Mouse (Mus musculus) thymus, adult 2 months (tissue): ENCODE data around the gene Mrpl12. TPM values are rescaled to one million over a fixed set of nuclear protein-coding genes. Genes with fewer than 3 reads are reported as not detected.
"Not testable (repeated sequence)": the region's sequence is repeated elsewhere in the genome, so short reads cannot be mapped to it uniquely, and the experiment has no call there.

Source experiments
- DNase-seq: peaks from one replicate; pipeline ENCODE4 v3.0.0; 2021
- H3K27ac ChIP-seq: fragments of 200-500 bp; 2 replicates; pipeline ENCODE4 v1.5.1; 2012; ENCODE audit warnings: low read length, control low read depth; ENCODE audit not compliant: control insufficient read depth, insufficient read depth
- H3K27me3 ChIP-seq: fragments of 200-500 bp; 2 replicates; pipeline ENCODE4 v1.6.1; 2012; ENCODE audit warnings: mild to moderate bottlenecking, low read length, moderate library complexity, mixed read lengths; ENCODE audit not compliant: control insufficient read depth, insufficient read depth
- H3K36me3 ChIP-seq: fragments of 200-500 bp; 2 replicates; pipeline ENCODE4 v1.6.1; 2012; ENCODE audit warnings: mild to moderate bottlenecking, low read length, moderate library complexity; ENCODE audit not compliant: control insufficient read depth, insufficient read depth
- H3K4me1 ChIP-seq: fragments of 200-500 bp; replicated peaks from 2 replicates; pipeline ENCODE4 v1.6.1; 2012; ENCODE audit warnings: low read length; ENCODE audit not compliant: control insufficient read depth, insufficient read depth
- H3K4me3 ChIP-seq: fragments of 200-500 bp; 2 replicates; pipeline ENCODE4 v1.5.1; 2012; ENCODE audit warnings: mild to moderate bottlenecking, low read length, control low read depth, moderate library complexity; ENCODE audit not compliant: control insufficient read depth, insufficient read depth
- CTCF ChIP-seq: fragments of 200-500 bp; IDR thresholded peaks from 2 replicates; pipeline ENCODE4 v1.5.1; 2012; ENCODE audit warnings: mild to moderate bottlenecking, control low read depth, low read length, moderate library complexity, borderline replicate concordance; ENCODE audit not compliant: control insufficient read depth, poor library complexity, insufficient read depth; ENCODE audit errors: extremely low read depth
- POLR2A ChIP-seq: fragments of 200-500 bp; IDR thresholded peaks from 2 replicates; pipeline ENCODE4 v1.6.1; 2012; ENCODE audit warnings: mild to moderate bottlenecking, low read length, control low read depth, moderate library complexity; ENCODE audit not compliant: control insufficient read depth, poor library complexity, insufficient read depth; ENCODE audit errors: extremely low read depth
- WGBS: fragments of 180-500 bp; shearing (Covaris S2); methylation state at CpG from one replicate; pipeline ENCODE4 v1.1.7; 2018; 5-methylcytosine and 5-hydroxymethylcytosine counted together
- polyA plus RNA-seq: library from polyadenylated mRNA; depleted of rRNA; stranded (reverse); fragments of >200 nt; gene quantifications from 2 replicates; pipeline ENCODE4 v1.2.3, GENCODE M21; 2012

Gene Mrpl12
- polyA plus RNA-seq, 1 experiment = 92.3 TPM

DNA sequence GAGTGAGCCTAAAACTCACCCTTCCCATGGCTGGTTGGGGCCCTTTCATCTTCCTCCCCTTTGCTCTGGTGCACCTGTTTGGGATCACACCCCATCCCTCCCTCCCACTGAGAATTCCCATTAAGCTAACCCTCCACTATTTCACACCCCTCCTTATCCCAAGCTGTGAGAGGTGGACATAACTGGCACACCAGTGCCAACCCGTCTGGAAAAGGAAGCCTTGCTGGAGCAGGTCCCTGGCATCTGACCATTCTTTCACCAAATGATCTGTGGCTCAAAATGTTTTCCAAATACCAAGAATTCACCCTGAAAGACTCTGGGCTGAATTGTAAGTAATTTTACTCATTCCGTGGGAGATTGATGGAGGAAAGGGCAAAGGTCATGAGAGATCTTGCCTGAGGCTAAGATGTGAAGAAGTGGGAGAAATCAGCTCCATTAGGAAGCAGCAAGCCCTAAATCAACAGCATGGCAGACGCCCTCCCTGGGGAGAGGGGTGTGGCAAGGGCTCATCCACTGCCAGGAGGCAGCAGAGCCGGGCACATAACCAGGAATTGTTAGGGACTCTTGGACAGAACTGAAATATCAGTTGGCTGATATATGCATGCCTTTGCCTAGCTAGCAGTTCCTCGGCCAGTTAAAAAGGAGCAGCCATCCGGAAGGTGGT lies 28.5 kb downstream of the Mrpl12 start:
- no peak overlapping the region for H3K27ac ChIP-seq
- H3K4me1 ChIP-seq = peaks cover 20% of the 10 kb centered on the region
- WGBS = 93% methylated on average over 6 of the region's 6 CpGs
- no peak overlapping the region for H3K4me3 ChIP-seq
- TF ChIP-seq POLR2A (no peak), CTCF (no peak)
- DNase-seq = no peak
- H3K27me3 ChIP-seq = no peaks in the 10 kb centered on the region
- no peaks in the 10 kb centered on the region for H3K36me3 ChIP-seq

DNA sequence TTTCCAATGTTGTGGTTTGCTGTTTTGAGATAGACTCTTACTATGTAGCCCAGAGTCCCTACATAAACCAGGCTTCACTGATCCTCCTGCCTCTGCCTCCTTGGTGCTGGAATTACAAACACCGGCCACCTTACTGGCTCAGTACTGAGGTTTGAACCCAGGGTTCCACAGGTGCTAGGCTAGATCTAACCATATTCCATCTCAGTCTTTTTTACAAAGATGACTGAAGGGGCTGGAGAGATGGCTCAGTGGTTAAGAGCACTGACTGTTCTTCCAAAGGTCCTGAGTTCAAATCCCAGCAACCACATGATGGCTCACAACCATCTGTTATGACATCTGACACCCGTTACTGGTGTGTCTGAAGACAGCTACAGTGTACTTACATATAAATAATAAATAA lies 29.8 kb downstream of the Mrpl12 start:
- 92% methylated on average over 2 of the region's 2 CpGs for whole genome bisulfite sequencing

DNA sequence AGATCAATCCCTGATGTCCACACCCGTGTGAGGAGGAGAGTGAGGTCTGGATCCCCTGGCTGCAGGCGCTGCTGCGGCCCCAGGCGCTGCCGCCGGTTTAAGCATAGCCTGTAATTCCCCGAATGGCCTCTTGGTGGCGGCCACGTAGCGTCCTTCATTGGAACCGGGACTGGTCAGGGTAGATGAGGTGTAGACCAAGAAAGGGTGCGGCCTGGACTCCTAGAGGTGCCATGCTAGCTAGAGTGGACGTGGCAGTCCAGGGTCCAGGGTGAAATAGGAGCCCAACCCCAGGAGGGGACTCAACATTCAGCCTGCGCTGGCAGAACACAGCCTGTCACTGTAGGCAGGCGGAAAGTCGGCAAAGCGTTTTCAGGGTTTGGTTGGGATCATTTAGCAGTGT lies 31.2 kb downstream of the Mrpl12 start:
- Histone ChIP-seq H3K27ac (no peak overlapping the region), H3K36me3 (no peaks in the 10 kb centered on the region), H3K4me3 (no peak overlapping the region), H3K27me3 (no peaks in the 10 kb centered on the region), H3K4me1 (peaks cover 9% of the 10 kb centered on the region)
- DNase-seq = peak; percentile 84
- TF ChIP-seq POLR2A (no peak), CTCF (peak; percentile 91)
- WGBS = 26% methylated on average over 17 of the region's 17 CpGs

More for the DNA sequence above, 29.8 kb downstream of the Mrpl12 start:
- not testable (repeated sequence) for DNase-seq, H3K27ac ChIP-seq, H3K4me3 ChIP-seq, H3K36me3 ChIP-seq, H3K27me3 ChIP-seq
- H3K4me1 ChIP-seq = peaks cover 20% of the 10 kb centered on the region

DNA sequence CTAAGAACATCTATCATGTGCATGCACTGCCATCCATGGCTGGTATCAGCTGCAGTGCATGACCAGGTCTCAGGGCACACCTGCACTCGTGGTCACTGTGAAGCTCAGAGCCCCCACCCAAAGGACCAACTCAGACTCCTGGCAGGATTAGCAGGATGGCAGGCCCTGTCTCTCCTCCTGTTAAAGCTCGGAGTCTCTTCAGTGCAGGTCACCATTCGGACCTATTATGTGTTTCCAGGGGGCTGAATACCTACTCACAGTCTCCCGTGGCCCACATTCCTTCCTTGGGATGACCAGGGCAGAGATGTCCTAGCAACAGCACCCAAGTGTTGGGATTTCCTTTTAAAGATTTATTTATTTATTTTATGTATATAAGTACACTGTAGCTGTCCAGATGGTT lies 32.7 kb downstream of the Mrpl12 start:
- no peak overlapping the region for H3K4me3 ChIP-seq
- no peak overlapping the region for H3K27ac ChIP-seq
- 94% methylated on average over 4 of the region's 4 CpGs for WGBS
- no peaks in the 10 kb centered on the region for H3K36me3 ChIP-seq
- TF ChIP-seq CTCF = no peak
- no peak for TF ChIP-seq POLR2A
- H3K27me3 ChIP-seq = no peaks in the 10 kb centered on the region
- H3K4me1 ChIP-seq = no peaks in the 10 kb centered on the region
- no peak for DNase-seq

DNA sequence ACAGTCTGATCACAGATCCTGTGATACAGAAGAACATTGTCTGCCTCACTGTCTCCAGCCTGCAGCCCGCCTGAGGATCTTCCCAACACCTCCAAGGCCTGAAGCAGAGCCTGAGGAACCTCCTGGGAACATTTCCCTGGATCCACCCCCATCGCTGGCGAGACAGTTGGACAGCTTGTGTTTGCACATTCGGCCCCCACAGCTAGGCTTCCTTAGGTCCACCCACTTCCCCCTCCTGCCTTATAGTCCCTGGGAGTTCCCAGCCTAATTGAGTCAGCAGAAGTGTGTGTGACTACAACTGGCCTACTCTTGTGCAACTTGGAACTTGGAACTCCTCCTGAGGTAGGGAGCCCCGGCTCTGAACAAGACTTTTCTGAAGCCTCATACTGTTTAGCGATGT lies 33.6 kb downstream of the Mrpl12 start:
- no peak for DNase-seq
- Histone ChIP-seq H3K27me3 (no peaks in the 10 kb centered on the region), H3K4me3 (no peak overlapping the region), H3K4me1 (no peaks in the 10 kb centered on the region), H3K36me3 (no peaks in the 10 kb centered on the region), H3K27ac (no peak overlapping the region)
- WGBS = 65% methylated on average over 6 of the region's 6 CpGs
- no peak for TF ChIP-seq CTCF
- no peak for TF ChIP-seq POLR2A

DNA sequence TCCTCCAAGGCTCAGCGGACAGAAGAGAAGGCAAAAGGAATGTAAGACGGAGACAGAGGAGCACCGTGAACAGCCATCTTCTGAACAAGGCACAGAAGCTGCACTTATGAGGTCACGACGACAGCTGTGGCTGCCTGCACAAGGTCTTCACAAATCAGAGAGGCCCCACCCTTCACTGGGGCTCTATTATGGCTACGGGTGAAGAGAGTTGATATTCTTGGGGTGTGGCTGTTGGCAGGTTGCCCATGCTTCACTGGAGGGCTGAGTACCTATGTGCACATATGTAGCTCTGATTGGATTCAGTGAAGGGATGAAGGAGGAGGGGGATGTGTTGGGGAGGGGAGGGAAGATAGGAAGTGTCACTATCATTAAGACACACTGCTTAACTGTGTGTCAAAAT lies 34.1 kb downstream of the Mrpl12 start:
- TF ChIP-seq CTCF (no peak), POLR2A (no peak)
- no peak for DNase-seq
- H3K36me3 ChIP-seq = no peaks in the 10 kb centered on the region
- no peak overlapping the region for H3K27ac ChIP-seq
- no peaks in the 10 kb centered on the region for H3K27me3 ChIP-seq
- 79% methylated on average over 6 of the region's 6 CpGs for WGBS
- H3K4me1 ChIP-seq = no peaks in the 10 kb centered on the region
- no peak overlapping the region for H3K4me3 ChIP-seq

DNA sequence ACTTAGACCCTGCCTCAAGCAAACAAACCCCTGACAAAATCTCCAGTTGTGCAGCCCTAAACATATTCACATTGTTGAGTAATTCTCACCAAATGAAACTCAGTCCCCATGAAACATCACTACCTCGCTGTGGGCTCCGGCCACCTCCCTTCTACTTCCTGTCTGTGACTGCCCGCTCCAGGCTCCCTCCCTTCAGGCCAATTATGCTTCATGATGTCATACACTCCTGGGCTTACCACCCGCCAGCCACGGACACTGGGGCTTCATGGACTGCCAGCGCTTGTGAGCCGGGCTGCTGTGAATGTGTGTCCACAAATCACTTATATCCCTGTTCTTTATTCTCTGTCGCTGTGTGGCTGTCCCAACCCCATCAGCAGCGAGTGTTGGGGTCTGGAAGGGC lies 35.3 kb downstream of the Mrpl12 start:
- no peak for DNase-seq
- H3K27ac ChIP-seq = no peak overlapping the region
- H3K36me3 ChIP-seq = no peaks in the 10 kb centered on the region
- no peaks in the 10 kb centered on the region for H3K27me3 ChIP-seq
- TF ChIP-seq CTCF (no peak), POLR2A (no peak)
- 73% methylated on average over 9 of the region's 9 CpGs for WGBS
- no peak overlapping the region for H3K4me3 ChIP-seq
- no peaks in the 10 kb centered on the region for H3K4me1 ChIP-seq
